In genomic region chr3:41182900-41183595, GRCm38 (mm10) we compare ENCODE assay signal across 9 mouse cellular contexts.
DNase-seq lines count a peak whose midpoint lies in the region; ATAC-seq lines count a peak whose summit lies in the region.
"Had no signal": no experiment of that assay in that cellular context is flagged by ENCODE, and none has a peak within 500 bp of the region (broad histone marks: within the 10 kb centered on the region; RNA-seq: fewer than 3 reads in every experiment).

No protein-coding gene starts in this region.

- no peak overlapping the region for H3K9ac ChIP-seq in kidney, embryonic 16.5 days (replicated peaks; ENCODE audit: low read length)
- H3K9ac ChIP-seq in midbrain, embryonic 13.5 days (replicated peaks): 0 out of 2 replicates have a peak overlapping the region, but pooled peaks have one; percentile 21
- H3K9ac ChIP-seq: stomach, embryonic 15.5 days had no signal

- H3K4me3 ChIP-seq in kidney, embryonic 16.5 days (ENCODE audit: low read length): no peak overlapping the region
- no peak overlapping the region for H3K4me3 ChIP-seq in midbrain, embryonic 13.5 days (replicated peaks)
- H3K4me3 ChIP-seq: stomach, embryonic 15.5 days had no signal

- no peaks in the 10 kb centered on the region for H3K9me3 ChIP-seq in kidney, embryonic 16.5 days (ENCODE audit: low read length)
- no peaks in the 10 kb centered on the region for H3K9me3 ChIP-seq in midbrain, embryonic 13.5 days
- H3K9me3 ChIP-seq: stomach, embryonic 15.5 days had no signal

- 44% methylated on average over 10 of the region's 10 CpGs for WGBS in kidney, embryonic 16.5 days
- WGBS in midbrain, embryonic 13.5 days: 73% methylated on average over 10 of the region's 10 CpGs

- no peaks in the 10 kb centered on the region; the same call in 1 of the 2 replicates for H3K27me3 ChIP-seq in kidney, embryonic 16.5 days (ENCODE audit: insufficient read depth, low read length)
- H3K27me3 ChIP-seq in midbrain, embryonic 13.5 days: no peaks in the 10 kb centered on the region
- H3K27me3 ChIP-seq: stomach, embryonic 15.5 days had no signal

- ATAC-seq in kidney, embryonic 16.5 days (ENCODE audit: low FRiP score, low TSS enrichment): peak; percentile 70
- peak; percentile 43; the same call in 1 of the 2 replicates for ATAC-seq in midbrain, embryonic 13.5 days
- no peak for ATAC-seq in megakaryocyte-erythroid progenitor cell, adult 5-6 weeks (replicated peaks; ENCODE audit: low FRiP score, low TSS enrichment, poor library complexity, severe bottlenecking)

- H3K36me3 ChIP-seq in kidney, embryonic 16.5 days (ENCODE audit: insufficient read depth, low read length): no peaks in the 10 kb centered on the region
- H3K36me3 ChIP-seq in midbrain, embryonic 13.5 days: no peaks in the 10 kb centered on the region
- H3K36me3 ChIP-seq: stomach, embryonic 15.5 days had no signal

- peaks cover 14% of the 10 kb centered on the region for H3K4me1 ChIP-seq in kidney, embryonic 16.5 days (ENCODE audit: insufficient read depth, low read length)
- no peaks in the 10 kb centered on the region for H3K4me1 ChIP-seq in midbrain, embryonic 13.5 days (replicated peaks)

- no peak overlapping the region for H3K27ac ChIP-seq in kidney, embryonic 16.5 days (ENCODE audit: low read length)
- no peak overlapping the region for H3K27ac ChIP-seq in midbrain, embryonic 13.5 days
- H3K27ac ChIP-seq: stomach, embryonic 15.5 days had no signal

- peak overlapping the region; percentile 22; the same call in 1 of the 2 replicates for H3K4me2 ChIP-seq in kidney, embryonic 16.5 days (replicated peaks; ENCODE audit: low read depth, low read length)
- no peak overlapping the region for H3K4me2 ChIP-seq in midbrain, embryonic 13.5 days (replicated peaks)

- DNase-seq in cerebellum, postnatal 10 days: peak; percentile 39 to 49
- DNase-seq in cerebellum, postnatal 4 days (ENCODE audit: low spot score in 2 of 2): no peak
- no peak for DNase-seq in kidney, adult 8-10 months
- DNase-seq in brain, adult 2 months (ENCODE audit: low read depth, low spot score): peak; percentile 20
- DNase-seq in thymus, adult 18-20 months: no peak

Comparison
In these comparisons a context has a peak if more than half of its experiments do, and no peak if none do; other contexts are left out.
1. DNase-seq: peak in cerebellum, postnatal 10 days (2 of 2) and brain, adult 2 months (single experiment); none in cerebellum, postnatal 4 days (0 of 2), kidney, adult 8-10 months (0 of 2) and thymus, adult 18-20 months (0 of 2).